In genomic region chr11:68044181-68044580, GRCm38 (mm10) we compare ENCODE assay signal across 13 mouse cellular contexts.
DNase-seq lines count a peak whose midpoint lies in the region; ATAC-seq and TF ChIP-seq lines count a peak whose summit lies in the region.
"Had no signal": no experiment of that assay in that cellular context is flagged by ENCODE, and none has a peak within 500 bp of the region (broad histone marks: within the 10 kb centered on the region; RNA-seq: fewer than 3 reads in every experiment).

No protein-coding gene starts in this region.

- DNase-seq in gastrocnemius, adult 2 months: peak; percentile 43
- no peak for DNase-seq in gastrocnemius, postnatal 36 days
- DNase-seq in heart, embryonic 10.5 days (ENCODE audit: low spot score): no peak
- peak; percentile 19 for DNase-seq in large intestine, adult 2 months (ENCODE audit: low read depth, low spot score)
- no peak for DNase-seq in layer of hippocampus, adult 8-10 months (ENCODE audit: low spot score in 2 of 2)
- DNase-seq in liver, embryonic 11.5 days (ENCODE audit: low spot score): no peak
- DNase-seq: B cell, adult 2 months; right cerebral cortex, postnatal 14 days; thymus, postnatal 14 days had no signal

- no peaks in the 10 kb centered on the region for H3K79me3 ChIP-seq in C2C12 (ENCODE audit: low read depth)

- no peak for TF ChIP-seq CTCF in gastrocnemius, adult 2 months (IDR thresholded peaks at IDR 0.05)
- no peak for TF ChIP-seq CTCF in C2C12 (IDR thresholded peaks at IDR 0.05; ENCODE audit: control insufficient read depth, insufficient read depth, insufficient read length)

- H3K79me2 ChIP-seq in C2C12 (ENCODE audit: control insufficient read depth, insufficient read depth): no peaks in the 10 kb centered on the region

- H3K27me3 ChIP-seq in C2C12 (ENCODE audit: control insufficient read depth, insufficient read depth, insufficient read length): no peaks in the 10 kb centered on the region
- H3K27me3 ChIP-seq in heart, embryonic 10.5 days (ENCODE audit: insufficient read depth, poor library complexity, severe bottlenecking): no peaks in the 10 kb centered on the region
- no peaks in the 10 kb centered on the region for H3K27me3 ChIP-seq in liver, embryonic 11.5 days (replicated peaks; ENCODE audit: control insufficient read depth, insufficient read depth, low read length)
- H3K27me3 ChIP-seq in hindbrain, embryonic 16.5 days (replicated peaks; ENCODE audit: control insufficient read depth, insufficient read depth, low read length): no peaks in the 10 kb centered on the region
- H3K27me3 ChIP-seq: embryonic facial prominence, embryonic 15.5 days; Patski had no signal

- H3K4me1 ChIP-seq in heart, embryonic 10.5 days: peaks cover 9% of the 10 kb centered on the region
- H3K4me1 ChIP-seq in liver, embryonic 11.5 days (replicated peaks; ENCODE audit: control insufficient read depth, insufficient read depth, low read length): no peaks in the 10 kb centered on the region
- no peaks in the 10 kb centered on the region for H3K4me1 ChIP-seq in hindbrain, embryonic 16.5 days (ENCODE audit: control insufficient read depth, insufficient read depth, low read depth, low read length)
- H3K4me1 ChIP-seq: embryonic facial prominence, embryonic 15.5 days had no signal

- H3K36me3 ChIP-seq in C2C12 (ENCODE audit: control insufficient read depth, insufficient read depth): no peaks in the 10 kb centered on the region
- H3K36me3 ChIP-seq in heart, embryonic 10.5 days: no peaks in the 10 kb centered on the region
- no peaks in the 10 kb centered on the region for H3K36me3 ChIP-seq in liver, embryonic 11.5 days (ENCODE audit: control insufficient read depth, insufficient read depth, low read length)
- no peaks in the 10 kb centered on the region for H3K36me3 ChIP-seq in hindbrain, embryonic 16.5 days (ENCODE audit: control insufficient read depth, insufficient read depth, low read length)
- H3K36me3 ChIP-seq: embryonic facial prominence, embryonic 15.5 days had no signal

- H3K4me3 ChIP-seq in gastrocnemius, adult 2 months: no peak overlapping the region
- H3K4me3 ChIP-seq in C2C12 (ENCODE audit: insufficient read depth, poor library complexity, severe bottlenecking): no peak overlapping the region
- no peak overlapping the region for H3K4me3 ChIP-seq in heart, embryonic 10.5 days
- H3K4me3 ChIP-seq in liver, embryonic 11.5 days (ENCODE audit: low read depth, low read length): no peak overlapping the region
- H3K4me3 ChIP-seq in hindbrain, embryonic 16.5 days (ENCODE audit: low read length): no peak overlapping the region
- H3K4me3 ChIP-seq: embryonic facial prominence, embryonic 15.5 days had no signal

- no peak overlapping the region for H3K4me2 ChIP-seq in liver, embryonic 11.5 days
- no peak overlapping the region for H3K4me2 ChIP-seq in hindbrain, embryonic 16.5 days (ENCODE audit: low read length)
- H3K4me2 ChIP-seq: embryonic facial prominence, embryonic 15.5 days had no signal

- intact Hi-C loops in gastrocnemius, adult 2 months (cut with DNase I): no loop called here
- intact Hi-C loops in gastrocnemius, postnatal 36 days (cut with DNase I): no loop called here

- H3K9me3 ChIP-seq in heart, embryonic 10.5 days: no peaks in the 10 kb centered on the region
- H3K9me3 ChIP-seq in liver, embryonic 11.5 days (ENCODE audit: control insufficient read depth, low read length): no peaks in the 10 kb centered on the region
- H3K9me3 ChIP-seq in hindbrain, embryonic 16.5 days (ENCODE audit: control insufficient read depth, low read length): no peaks in the 10 kb centered on the region
- H3K9me3 ChIP-seq: embryonic facial prominence, embryonic 15.5 days had no signal

- H3K27ac ChIP-seq in gastrocnemius, adult 2 months: peak overlapping the region; percentile 63
- H3K27ac ChIP-seq in heart, embryonic 10.5 days: 0 out of 2 replicates have a peak overlapping the region, but pooled peaks have one; percentile 16
- H3K27ac ChIP-seq in liver, embryonic 11.5 days (ENCODE audit: low read depth, low read length): no peak overlapping the region
- no peak overlapping the region for H3K27ac ChIP-seq in hindbrain, embryonic 16.5 days (ENCODE audit: low read depth, low read length)
- H3K27ac ChIP-seq: embryonic facial prominence, embryonic 15.5 days had no signal

- ATAC-seq in liver, embryonic 11.5 days (replicated peaks; ENCODE audit: low FRiP score): no peak
- no peak for ATAC-seq in hindbrain, embryonic 16.5 days
- ATAC-seq: Patski had no signal

- no peak overlapping the region for H3ac ChIP-seq in C2C12 (ENCODE audit: control insufficient read depth, insufficient read length, low read depth)

- WGBS in heart, embryonic 10.5 days: 44% methylated on average over 11 of the region's 11 CpGs
- WGBS in large intestine, adult 2 months: 45% methylated on average over 11 of the region's 11 CpGs
- 55% methylated on average over 11 of the region's 11 CpGs for WGBS in liver, embryonic 11.5 days
- WGBS in hindbrain, embryonic 16.5 days: 28% methylated on average over 11 of the region's 11 CpGs

- H3K9ac ChIP-seq in liver, embryonic 11.5 days (ENCODE audit: low read depth, low read length): no peak overlapping the region
- H3K9ac ChIP-seq in hindbrain, embryonic 16.5 days (ENCODE audit: low read depth, low read length): no peak overlapping the region
- H3K9ac ChIP-seq: embryonic facial prominence, embryonic 15.5 days had no signal

TF ChIP-seq in C2C12, 6 proteins besides CTCF, POLR2A, EP300 and RAD21:
- TF ChIP-seq MAX (IDR thresholded peaks at IDR 0.05) (no peak), MYOD1 (IDR thresholded peaks at IDR 0.05; ENCODE audit: control insufficient read depth, insufficient read length, low read depth) (peak; percentile 42)

Comparison
In these comparisons a context has a peak if more than half of its experiments do, and no peak if none do; other contexts are left out.
1. DNase-seq: peak in gastrocnemius, adult 2 months (single experiment) and large intestine, adult 2 months (single experiment); none in gastrocnemius, postnatal 36 days (0 of 2), heart, embryonic 10.5 days (single experiment), layer of hippocampus, adult 8-10 months (0 of 2) and liver, embryonic 11.5 days (single experiment).
2. H3K27ac ChIP-seq: peak in gastrocnemius, adult 2 months (single experiment) and heart, embryonic 10.5 days (single experiment); none in liver, embryonic 11.5 days (single experiment) and hindbrain, embryonic 16.5 days (single experiment).